Mouse (Mus musculus): ENCODE measurements around the gene Gm21992.

Gene Gm21992

DNA sequence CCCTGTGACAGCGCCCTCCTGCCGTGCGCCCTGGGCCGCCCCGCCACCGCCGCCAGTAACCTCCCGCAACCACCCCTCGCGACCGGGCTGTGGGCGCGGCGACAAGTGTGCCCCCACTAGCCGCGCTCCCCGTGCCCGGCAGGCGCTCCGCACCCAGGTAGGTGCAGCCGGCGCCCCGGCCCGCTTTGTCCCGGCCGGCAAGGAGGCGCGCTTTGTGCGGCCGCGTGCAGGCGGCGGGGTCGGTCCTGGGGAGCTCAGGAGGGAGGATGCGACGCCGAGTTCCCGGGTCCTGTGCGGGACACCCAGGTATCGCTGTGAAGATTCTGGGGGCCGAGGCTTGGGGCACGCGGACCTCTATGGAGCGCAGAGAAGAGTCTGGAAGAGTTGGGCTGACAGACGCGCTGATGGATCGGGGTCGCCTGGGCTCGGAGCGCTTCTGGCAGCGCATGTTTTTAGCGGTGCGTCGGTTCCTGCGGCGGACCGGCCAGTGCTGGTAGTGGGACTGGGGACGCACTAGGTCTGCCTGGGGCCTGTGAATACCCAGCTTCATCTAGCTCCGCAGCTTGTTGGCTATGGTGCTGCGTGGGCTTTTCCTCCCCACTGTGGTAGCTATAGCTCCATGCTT lies 99.1 kb downstream of the Gm21992 start:
- no peak for DNase-seq (ENCODE audit: low read depth, low spot score)

DNA sequence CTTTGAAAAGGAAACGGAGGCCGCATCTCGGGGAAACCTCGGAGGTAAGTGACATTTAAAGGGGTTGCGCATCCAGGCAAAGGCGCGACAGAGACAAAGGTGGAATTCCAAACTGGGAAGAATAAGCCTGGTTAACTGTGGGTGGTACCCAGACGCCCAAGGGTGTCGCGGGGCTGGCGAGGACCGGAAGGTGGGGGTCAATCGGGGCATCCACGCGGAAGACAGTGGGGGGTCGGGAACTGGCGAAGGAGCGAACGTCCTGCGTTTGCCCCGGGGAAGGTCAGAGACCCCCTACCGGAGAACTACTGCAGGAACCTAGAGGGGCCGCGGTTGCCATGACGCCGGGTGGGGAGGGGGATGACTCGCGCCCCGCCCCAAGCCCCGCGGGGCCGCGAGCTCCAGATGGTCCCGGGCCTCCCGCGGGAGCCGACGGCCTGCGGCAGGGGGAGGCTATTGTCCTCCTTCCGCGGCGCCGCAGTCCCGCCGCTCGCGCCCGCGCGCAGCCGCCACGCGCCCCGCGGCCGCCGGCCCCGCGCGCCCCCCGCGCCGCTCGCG lies 99.7 kb downstream of the Gm21992 start:
- DNase-seq (ENCODE audit: low read depth, low spot score) = no peak

DNA sequence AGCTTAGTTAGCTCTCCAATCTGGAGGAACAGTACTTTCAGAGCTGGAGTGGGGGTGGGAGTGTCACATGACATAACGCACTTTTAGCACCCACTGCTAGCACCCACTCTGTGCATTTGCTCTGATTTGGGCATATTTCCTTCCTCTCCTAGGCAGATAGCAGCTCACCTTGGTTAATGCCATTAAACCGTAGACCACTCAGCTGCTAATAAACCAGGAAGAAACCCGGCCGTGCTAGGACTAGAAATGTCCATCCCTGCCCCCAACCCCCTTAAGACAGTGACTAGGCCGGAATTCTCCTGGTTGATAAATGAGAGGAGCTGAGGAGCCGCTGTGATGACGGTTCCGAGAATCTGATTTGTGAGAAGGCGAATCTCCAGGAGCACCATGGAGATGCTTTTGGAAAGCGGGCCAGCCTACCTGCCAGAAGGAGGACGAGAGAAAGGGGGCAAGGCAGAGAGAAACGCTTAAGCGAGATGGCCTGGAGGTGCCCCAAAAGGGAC lies 100.3 kb downstream of the Gm21992 start, which contains the start of gene Sptbn2:
Gene Sptbn2 (plus strand): TSS at position 70 of the 503 bp plus-strand sequence.
- no peak for DNase-seq (ENCODE audit: low read depth, low spot score)

DNA sequence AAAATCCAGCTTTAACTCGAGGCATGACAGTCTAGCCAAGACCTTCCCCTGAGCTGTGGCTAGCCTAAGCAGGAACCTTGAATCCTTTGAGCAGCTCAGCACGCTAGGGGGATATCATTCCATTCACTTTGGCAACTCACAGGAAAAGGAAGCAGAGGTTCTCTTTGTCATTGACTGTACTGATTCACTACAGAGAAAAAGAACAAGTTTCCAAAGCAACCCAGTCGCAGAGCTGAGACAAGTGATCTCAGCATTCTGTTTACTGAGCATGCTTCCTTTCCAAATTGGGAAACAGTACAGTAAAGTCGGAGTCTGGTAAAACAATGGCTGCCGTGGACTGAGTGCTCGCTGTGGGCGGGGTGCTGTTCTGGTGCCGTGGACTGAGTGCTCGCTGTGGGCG lies 102.6 kb downstream of the Gm21992 start:
- no peak for DNase-seq (ENCODE audit: low read depth, low spot score)

DNA sequence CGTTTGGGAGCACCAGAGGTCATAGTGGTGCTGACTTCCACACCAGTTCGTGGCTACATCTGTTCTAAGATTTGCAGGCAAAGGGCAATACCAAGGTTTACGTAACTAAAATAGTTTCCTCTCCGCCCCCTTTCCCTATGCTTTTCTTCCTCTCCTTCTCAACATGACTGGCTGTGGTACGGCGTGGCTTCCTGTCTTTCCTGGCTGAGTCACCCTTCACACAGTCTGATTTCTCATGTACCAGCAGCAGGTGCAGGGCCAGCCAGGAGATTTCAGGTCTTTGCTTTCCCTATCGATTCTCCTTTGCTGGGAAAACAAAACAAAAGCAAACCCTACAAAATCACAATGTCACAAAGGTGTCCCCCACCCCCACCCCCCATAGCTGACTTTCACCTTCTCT lies 110.2 kb downstream of the Gm21992 start:
- no peak for DNase-seq (ENCODE audit: low read depth, low spot score)

DNA sequence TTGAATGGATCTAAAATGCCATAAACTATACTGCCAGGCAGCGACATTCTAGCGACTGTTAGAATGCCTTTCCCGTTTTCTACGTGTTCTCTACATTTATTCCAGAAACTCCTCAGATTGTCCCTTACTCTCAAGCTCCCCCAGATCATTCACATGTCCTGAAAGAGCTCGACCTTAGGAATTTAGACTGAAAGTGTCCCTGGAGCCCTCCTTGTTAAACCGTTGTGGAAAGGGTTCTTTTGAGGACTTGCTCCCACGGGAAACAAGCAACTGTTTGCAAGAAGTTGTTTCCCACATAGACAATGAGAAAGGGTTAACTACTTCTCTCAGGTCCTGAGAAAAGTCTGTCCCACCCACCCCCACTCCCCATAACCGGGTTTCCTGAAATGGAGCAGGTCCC lies 110.8 kb downstream of the Gm21992 start:
- no peak for DNase-seq (ENCODE audit: low read depth, low spot score)

DNA sequence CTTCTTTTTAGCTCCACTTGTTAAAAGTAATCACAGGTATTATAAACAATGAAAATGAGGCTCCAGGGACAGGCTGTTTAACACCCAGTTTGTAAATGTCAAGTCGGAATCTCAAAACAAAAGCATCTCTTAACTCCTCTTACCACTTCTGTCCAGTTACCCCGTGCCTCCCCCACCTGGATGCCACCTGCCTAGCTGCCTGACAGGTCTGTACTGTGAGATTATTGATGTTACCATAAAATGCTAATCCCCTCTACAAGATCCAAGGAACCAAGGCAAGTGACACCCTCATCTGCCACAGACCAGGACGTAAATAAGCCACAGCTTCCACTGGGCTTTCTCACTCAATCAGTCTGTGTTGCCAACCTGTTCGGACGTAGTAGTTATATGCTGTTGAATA lies 111.6 kb downstream of the Gm21992 start:
- DNase-seq (ENCODE audit: low read depth, low spot score) = no peak

DNA sequence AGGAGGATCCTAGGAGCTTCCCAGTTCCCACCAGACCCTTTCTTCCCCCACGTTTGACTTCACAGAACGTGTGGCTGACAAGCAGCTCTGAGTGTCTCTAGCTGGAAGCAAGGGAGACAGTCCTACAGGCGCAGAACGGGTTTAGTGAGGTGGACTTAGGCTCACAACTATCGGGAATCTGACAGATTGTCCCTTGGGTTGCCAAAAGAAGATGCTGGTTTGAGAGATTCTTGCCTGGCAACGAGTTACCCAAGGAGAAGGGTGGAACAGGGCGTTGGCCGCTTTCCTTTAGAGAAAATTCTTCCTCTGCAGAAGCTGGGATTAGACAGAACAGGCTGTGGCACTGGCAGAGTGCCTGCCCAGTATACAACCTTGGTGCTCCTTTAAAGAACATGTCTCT lies 112.6 kb downstream of the Gm21992 start:
- DNase-seq (ENCODE audit: low read depth, low spot score) = no peak

DNA sequence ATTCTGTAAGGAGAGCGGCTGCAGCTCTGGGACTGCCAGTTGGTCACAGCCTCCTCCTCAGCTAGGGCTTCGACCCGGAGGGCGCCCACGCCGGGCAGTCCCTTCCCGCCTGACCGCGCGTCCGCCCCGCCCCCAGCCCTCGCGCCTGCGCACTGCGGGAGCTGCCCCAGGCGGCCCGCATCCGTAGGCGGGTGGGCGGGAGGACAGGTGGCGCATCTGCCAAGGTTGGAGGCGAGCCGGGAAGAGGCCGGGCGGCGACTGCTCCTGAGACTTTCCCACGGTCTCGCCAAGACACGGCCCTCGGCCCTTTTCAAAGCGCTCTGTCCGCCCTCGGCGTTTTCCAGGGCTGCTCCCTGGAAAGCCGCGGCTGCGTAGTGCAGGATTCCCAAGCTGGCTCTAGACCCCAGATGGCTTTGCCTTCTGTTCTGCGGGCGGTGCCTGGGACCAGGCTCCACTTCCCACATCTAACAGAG lies 113.2 kb downstream of the Gm21992 start, which contains the start of gene Gm960:
Gene Gm960 (minus strand): TSS at position 464 of the 473 bp plus-strand sequence.
- peak; percentile 29 for DNase-seq (ENCODE audit: low read depth, low spot score)

DNA sequence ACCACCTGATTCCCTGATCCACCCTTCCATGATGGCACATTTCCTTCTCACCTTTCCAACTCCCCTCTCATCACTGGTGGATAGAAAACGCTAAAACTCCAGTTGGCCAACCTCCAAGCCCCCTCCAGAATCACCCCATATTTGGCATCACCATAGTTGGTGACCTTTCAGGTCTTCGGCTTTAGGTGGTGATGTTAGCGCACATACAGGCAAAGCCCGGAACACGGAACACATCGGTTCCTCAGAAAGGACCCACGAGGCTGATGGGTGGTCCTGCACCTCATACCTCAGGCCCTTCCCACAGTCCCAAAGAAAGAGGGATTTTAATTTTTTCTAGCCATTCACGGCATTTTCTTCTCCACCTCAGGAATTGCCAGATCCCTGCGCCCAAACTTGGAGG lies 113.7 kb downstream of the Gm21992 start:
- DNase-seq (ENCODE audit: low read depth, low spot score) = no peak

DNA sequence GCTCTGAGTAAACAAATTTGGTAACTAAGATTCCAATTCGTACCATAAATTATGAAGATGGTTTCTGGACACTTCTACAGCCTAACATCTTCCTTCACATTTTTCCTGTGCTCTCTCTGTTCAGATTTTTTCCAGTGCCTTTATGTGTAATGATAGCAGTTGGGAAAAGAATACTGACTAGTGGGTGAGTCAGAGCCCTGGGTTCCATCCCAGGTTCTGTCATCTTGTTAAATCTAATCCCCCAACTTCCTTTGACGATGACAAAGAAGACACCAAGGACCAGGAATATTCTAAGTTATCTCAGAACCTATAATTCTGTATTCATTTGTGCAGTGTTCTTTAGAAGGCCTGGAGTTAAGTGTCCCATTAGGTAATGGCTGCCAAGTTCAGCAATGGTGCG lies 114.3 kb downstream of the Gm21992 start:
- no peak for DNase-seq (ENCODE audit: low read depth, low spot score)

DNA sequence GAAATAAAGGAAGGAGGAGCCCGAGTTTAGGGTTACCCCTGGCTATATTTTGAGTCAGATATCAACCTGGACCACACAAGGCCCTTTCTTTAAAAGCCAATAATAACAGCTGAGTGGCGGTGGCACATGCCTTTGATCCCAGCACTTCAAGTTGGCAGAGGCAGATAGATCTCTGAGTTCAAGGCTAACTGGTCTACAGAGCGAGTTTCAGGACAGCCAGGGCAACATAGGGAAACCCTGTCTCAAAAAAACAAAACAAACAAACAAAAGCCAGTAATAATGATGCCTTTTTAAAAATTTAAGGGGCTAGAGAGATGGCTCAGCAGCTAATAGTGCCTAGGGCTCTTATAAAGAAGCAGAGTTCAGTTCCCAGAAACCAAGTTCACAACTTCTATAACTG lies 117.1 kb downstream of the Gm21992 start:
- no peak for DNase-seq (ENCODE audit: low read depth, low spot score)

Measured in skeletal muscle tissue, adult 2 months (tissue).